Mouse (Mus musculus) limb, embryonic 15.5 days (tissue): Measurements from ENCODE around the gene Itgav. TPM values are rescaled to one million over a fixed set of nuclear protein-coding genes. Genes with fewer than 3 reads are reported as not detected.

Source experiments
- ATAC-seq: fragments of 200-750 bp; cut with Nextera tagmentation; 2 replicates; pipeline ENCODE4 v1.8.0; 2017; ENCODE audit warnings: low read depth, moderate TSS enrichment; ENCODE audit not compliant: insufficient number of reproducible peaks, low FRiP score, low TSS enrichment
- H3K27ac ChIP-seq: fragments of 300-500 bp; sonication (generic); 2 replicates; pipeline ENCODE4 v1.5.1; 2015; ENCODE audit warnings: moderate library complexity, mild to moderate bottlenecking, inconsistent platforms
- H3K27me3 ChIP-seq: fragments of 300-500 bp; sonication (generic); 2 replicates; pipeline ENCODE4 v1.6.1; 2015; ENCODE audit warnings: inconsistent platforms
- H3K36me3 ChIP-seq: fragments of 300-500 bp; sonication (generic); 2 replicates; pipeline ENCODE4 v1.6.1; 2015; ENCODE audit warnings: inconsistent platforms
- H3K4me1 ChIP-seq: fragments of 300-500 bp; sonication (generic); 2 replicates; pipeline ENCODE4 v1.6.1; 2015; ENCODE audit warnings: inconsistent platforms
- H3K4me2 ChIP-seq: fragments of 300-500 bp; sonication (generic); 2 replicates; pipeline ENCODE4 v1.6.1; 2015; ENCODE audit warnings: mild to moderate bottlenecking, inconsistent platforms
- H3K4me3 ChIP-seq: fragments of 300-500 bp; sonication (generic); 2 replicates; pipeline ENCODE4 v1.5.1; 2015; ENCODE audit warnings: mild to moderate bottlenecking, inconsistent platforms
- H3K9ac ChIP-seq: fragments of 300-500 bp; sonication (generic); 2 replicates; pipeline ENCODE4 v1.6.1; 2015; ENCODE audit warnings: inconsistent platforms
- H3K9me3 ChIP-seq: fragments of 300-500 bp; sonication (generic); 2 replicates; pipeline ENCODE4 v1.6.1; 2016; ENCODE audit warnings: inconsistent platforms
- WGBS: fragments of 180-500 bp; shearing (Covaris S2); methylation state at CpG from one replicate; pipeline ENCODE4 v1.1.7; 2015; 5-methylcytosine and 5-hydroxymethylcytosine counted together
- polyA plus RNA-seq: library from polyadenylated mRNA; unstranded; fragments of >200 nt; fragmentation: Nextera tagmentation; extraction: Ambion mirVana; gene quantifications from 2 replicates; pipeline ENCODE4 v1.2.1, GENCODE M21; 2015

Gene Itgav
- polyA plus RNA-seq, 1 experiment from 2014 or later: 70.7 TPM

DNA sequence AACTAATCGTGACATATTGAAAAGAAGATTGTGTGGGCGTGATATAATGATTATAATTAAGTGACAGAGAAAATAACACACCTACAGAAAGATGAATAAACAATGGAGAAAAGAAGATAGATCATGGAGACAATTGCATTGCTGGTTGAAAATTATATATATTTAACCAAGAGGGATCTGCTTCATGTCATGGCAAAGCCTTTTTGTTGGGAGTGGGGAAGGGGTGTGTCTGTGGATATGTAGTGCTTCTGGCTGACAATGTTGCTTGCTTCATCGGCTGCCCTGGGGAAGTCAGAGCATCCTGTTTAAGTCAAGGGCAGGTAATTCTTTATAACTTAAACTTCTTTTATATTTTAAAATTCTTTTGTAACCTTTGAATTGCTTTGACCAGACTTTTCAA lies 124.3 kb downstream of the Itgav start:
- Histone ChIP-seq H3K9me3 (no peaks in the 10 kb centered on the region), H3K4me1 (no peaks in the 10 kb centered on the region), H3K4me3 (no peak overlapping the region), H3K36me3 (no peaks in the 10 kb centered on the region), H3K27me3 (no peaks in the 10 kb centered on the region), H3K4me2 (no peak overlapping the region), H3K27ac (no peak overlapping the region), H3K9ac (no peak overlapping the region)
- no peak for ATAC-seq
- 89% methylated on average over 3 of the region's 3 CpGs for WGBS

DNA sequence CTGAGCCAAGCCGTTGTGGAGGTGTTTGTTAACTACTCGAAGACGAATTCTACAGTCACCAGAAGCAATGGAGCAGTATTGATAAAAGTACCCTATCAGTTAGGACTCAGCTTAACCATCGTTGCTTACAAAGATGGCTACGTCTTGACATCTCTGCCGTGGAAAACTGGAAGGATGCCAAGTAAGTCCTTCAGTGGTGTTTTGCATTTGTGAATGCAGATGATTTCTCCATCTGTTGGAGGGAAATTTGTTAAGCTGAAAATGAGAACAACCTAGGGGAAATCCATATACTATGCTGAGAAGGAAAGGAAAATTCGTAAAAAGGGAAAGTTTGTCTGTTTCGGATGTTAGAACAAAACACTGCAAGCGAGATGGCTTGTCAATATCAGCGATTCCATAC lies 129.2 kb downstream of the Itgav start:
- H3K27me3 ChIP-seq: no peaks in the 10 kb centered on the region
- H3K36me3 ChIP-seq: no peaks in the 10 kb centered on the region
- no peak overlapping the region for H3K4me2 ChIP-seq
- no peaks in the 10 kb centered on the region for H3K4me1 ChIP-seq
- H3K27ac ChIP-seq: no peak overlapping the region
- WGBS: 86% methylated on average over 10 of the region's 10 CpGs
- no peak for ATAC-seq
- no peaks in the 10 kb centered on the region for H3K9me3 ChIP-seq
- H3K4me3 ChIP-seq: no peak overlapping the region
- no peak overlapping the region for H3K9ac ChIP-seq

- H3K9me3 ChIP-seq: no peaks in the 10 kb centered on the region
- 25% methylated on average over 4 of the region's 4 CpGs for WGBS
- ATAC-seq: no peak
- H3K36me3 ChIP-seq: no peaks in the 10 kb centered on the region
- no peak overlapping the region for H3K27ac ChIP-seq
- H3K9ac ChIP-seq: no peak overlapping the region
- H3K4me3 ChIP-seq: no peak overlapping the region
- H3K4me1 ChIP-seq: no peaks in the 10 kb centered on the region
- H3K4me2 ChIP-seq: no peak overlapping the region
- no peaks in the 10 kb centered on the region for H3K27me3 ChIP-seq
Measured at GRCm38 (mm10) chr2:83856236-83856635, 132.0 kb downstream of the Itgav start.

Other genes starting within 250 kb of the Itgav start
- 118 and 120 TPM in 2 replicates for gene Zc3h15, start 80.0 kb upstream of the Itgav start, polyA plus RNA-seq
- 12.1 and 13.3 TPM in 2 replicates for gene Fam171b, start 88.2 kb downstream of the Itgav start, polyA plus RNA-seq
- gene Zswim2, start 216.8 kb downstream of the Itgav start, polyA plus RNA-seq: not detected in 2 replicates
- gene Gm13698, start 231.3 kb downstream of the Itgav start, polyA plus RNA-seq: not detected in 2 replicates
- gene Gm13693, start 237.1 kb downstream of the Itgav start, polyA plus RNA-seq: not detected in 2 replicates
- gene Gm13695, start 242.9 kb downstream of the Itgav start, polyA plus RNA-seq: not detected in 2 replicates
- not detected in 2 replicates for gene Gm13696, start 248.7 kb downstream of the Itgav start, polyA plus RNA-seq